Mouse (Mus musculus) myocyte (in vitro differentiated cells): ENCODE results near the gene 9830107B12Rik. TPM values are rescaled to one million over a fixed set of nuclear protein-coding genes. Genes with fewer than 3 reads are reported as not detected.

ENCODE experiments used
- H3K27me3 ChIP-seq: one replicate; pipeline ENCODE4 v1.6.1; 2011; ENCODE audit not compliant: control insufficient read depth, insufficient read depth, insufficient read length
- H3K36me3 ChIP-seq: one replicate; pipeline ENCODE4 v1.6.1; 2011; ENCODE audit not compliant: control insufficient read depth, insufficient read depth
- H3K4me2 ChIP-seq: one replicate; pipeline ENCODE4 v1.6.1; 2011; ENCODE audit warnings: low read depth, control low read depth
- H3K4me3 ChIP-seq: one replicate; pipeline ENCODE4 v1.5.1; 2011; ENCODE audit warnings: mild to moderate bottlenecking, control low read depth, moderate library complexity
- H3K79me2 ChIP-seq: one replicate; pipeline ENCODE4 v1.6.1; 2011; ENCODE audit not compliant: control insufficient read depth, insufficient read depth
- H3ac ChIP-seq: one replicate; pipeline ENCODE4 v1.6.1; 2011; ENCODE audit not compliant: control insufficient read depth, insufficient read length
- CEBPB ChIP-seq: IDR thresholded peaks from 2 replicates; pipeline ENCODE4 v1.6.1; 2011; ENCODE audit warnings: mild to moderate bottlenecking, moderate library complexity; ENCODE audit not compliant: poor library complexity, insufficient read depth, severe bottlenecking
- E2F4 ChIP-seq: IDR thresholded peaks from one replicate; pipeline ENCODE4 v1.6.1; 2011; ENCODE audit warnings: mild to moderate bottlenecking, control low read depth, moderate library complexity; ENCODE audit not compliant: insufficient read depth
- MAX ChIP-seq: IDR thresholded peaks from one replicate; pipeline ENCODE4 v1.6.1; 2011; ENCODE audit warnings: low read depth, mild to moderate bottlenecking, control low read depth
- MYOD1 ChIP-seq, 3 experiments: IDR thresholded peaks; one replicate each; pipeline ENCODE4 v1.6.1; 2011; ENCODE audit warnings: control low read depth in 2 of 3, low read depth in 2 of 3, mild to moderate bottlenecking in 2 of 3, moderate library complexity in 1 of 3; ENCODE audit not compliant: insufficient read length in 2 of 3, control insufficient read depth in 1 of 3
- MYOG ChIP-seq, 3 experiments: IDR thresholded peaks; one replicate each; pipeline ENCODE4 v1.6.1; 2011; ENCODE audit warnings: control low read depth in 2 of 3, low read depth in 2 of 3, mild to moderate bottlenecking in 2 of 3; ENCODE audit not compliant: insufficient read length in 2 of 3, control insufficient read depth in 1 of 3, insufficient read depth in 1 of 3
- POLR2A ChIP-seq: IDR thresholded peaks from one replicate; pipeline ENCODE4 v1.6.1; 2011; ENCODE audit warnings: low read depth, mild to moderate bottlenecking, control low read depth, moderate library complexity; ENCODE audit not compliant: insufficient read length
- POLR2AphosphoS2 ChIP-seq: IDR thresholded peaks from one replicate; pipeline ENCODE4 v1.6.1; 2011; ENCODE audit warnings: low read depth, control low read depth; ENCODE audit not compliant: insufficient read length
- REST ChIP-seq: IDR thresholded peaks from one replicate; pipeline ENCODE4 v1.6.1; 2011; ENCODE audit warnings: mild to moderate bottlenecking, control low read depth, moderate library complexity; ENCODE audit not compliant: insufficient read depth, insufficient read length
- SRF ChIP-seq: IDR thresholded peaks from one replicate; pipeline ENCODE4 v1.6.1; 2011; ENCODE audit warnings: low read depth; ENCODE audit not compliant: control insufficient read depth, insufficient read length
- TCF12 ChIP-seq: IDR thresholded peaks from one replicate; pipeline ENCODE4 v1.6.1; 2011; ENCODE audit warnings: mild to moderate bottlenecking, control low read depth; ENCODE audit not compliant: poor library complexity, insufficient read depth, severe bottlenecking
- TCF3 ChIP-seq: IDR thresholded peaks from one replicate; pipeline ENCODE4 v1.6.1; 2011; ENCODE audit warnings: low read depth, control low read depth; ENCODE audit not compliant: insufficient read length
- USF1 ChIP-seq: IDR thresholded peaks from one replicate; pipeline ENCODE4 v1.6.1; 2011; ENCODE audit warnings: low read depth, mild to moderate bottlenecking, control low read depth, moderate library complexity
- polyA plus RNA-seq: library from polyadenylated mRNA; unstranded; fragments of >200 nt; fragmentation: generic; extraction: Trizol; gene quantifications from one replicate; pipeline ENCODE4 v1.2.1, GENCODE M21; 2012; ENCODE audit warnings: missing spikeins

Gene 9830107B12Rik
- polyA plus RNA-seq, 1 experiment, result not detected

DNA sequence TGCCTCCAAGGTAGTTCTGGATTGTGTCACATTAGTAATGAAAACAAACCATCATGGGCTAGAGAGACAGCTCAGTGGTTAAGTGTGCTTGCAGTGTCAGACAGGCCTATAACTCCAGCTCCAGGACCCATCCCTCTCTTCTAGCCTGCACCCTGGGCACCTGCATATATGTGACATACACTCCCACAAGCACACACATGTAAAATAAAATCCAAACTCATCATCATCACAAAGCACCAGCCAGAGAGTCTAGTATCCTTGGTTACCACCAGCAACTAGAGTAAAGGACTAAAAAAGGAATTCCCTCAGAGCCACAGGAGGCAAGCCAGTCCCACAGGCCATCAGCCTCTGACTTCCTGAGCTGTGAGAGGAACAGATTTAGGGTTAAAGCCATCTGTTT, 57.0 kb downstream of the 9830107B12Rik start, which contains the start of gene 1700067P10Rik:
Gene 1700067P10Rik (plus strand): TSS at position 301 of the 400 bp plus-strand sequence.
- no peak for TF ChIP-seq MYOD1 (IDR thresholded peaks at IDR 0.05; ENCODE audit: control insufficient read depth in 1 of 3, insufficient read length in 2 of 3, low read depth in 2 of 3)
- TF ChIP-seq POLR2A, result no peak
- no peak for TF ChIP-seq TCF3
- no peak for TF ChIP-seq USF1
- no peak for TF ChIP-seq MYOG (IDR thresholded peaks at IDR 0.05; ENCODE audit: control insufficient read depth in 1 of 3, insufficient read depth in 1 of 3, insufficient read length in 2 of 3, low read depth in 2 of 3)
- no peak for TF ChIP-seq MAX
- no peak for TF ChIP-seq REST
- no peak for TF ChIP-seq E2F4
- peaks cover 5% of the 10 kb centered on the region for H3K27me3 ChIP-seq
- no peak within 1 kb of the TSS for H3K4me3 ChIP-seq
- H3ac ChIP-seq, result no peak within 1 kb of the TSS
- no peak within 1 kb of the TSS for H3K4me2 ChIP-seq
- H3K36me3 ChIP-seq, result no peaks in the 10 kb centered on the region
- H3K79me2 ChIP-seq, result no peaks in the 10 kb centered on the region

DNA sequence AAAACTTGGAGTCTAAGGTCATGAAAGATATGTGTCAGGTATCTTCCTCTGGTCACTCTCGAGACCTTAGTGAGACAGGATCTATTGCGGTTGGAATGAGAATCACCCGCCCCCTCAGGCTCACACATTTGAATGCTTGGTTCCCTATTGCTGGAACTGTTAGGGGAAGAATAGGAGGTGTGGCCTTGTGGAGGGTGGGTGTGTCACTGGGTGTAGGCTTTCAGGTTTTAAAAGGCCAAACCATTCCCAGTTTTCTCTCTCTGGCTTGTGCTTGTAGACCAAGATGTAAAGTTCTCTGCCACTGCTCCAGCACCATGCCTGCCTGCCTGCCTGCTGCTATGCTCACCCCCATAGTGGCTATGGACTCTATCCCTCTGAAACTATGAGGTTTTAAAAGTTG, 65.4 kb downstream of the 9830107B12Rik start:
- Histone ChIP-seq H3K4me2 (no peak overlapping the region), H3ac (no peak overlapping the region), H3K27me3 (no peaks in the 10 kb centered on the region), H3K36me3 (no peaks in the 10 kb centered on the region), H3K4me3 (no peak overlapping the region), H3K79me2 (no peaks in the 10 kb centered on the region)
- TF ChIP-seq E2F4 (no peak), SRF (no peak), MYOG (IDR thresholded peaks at IDR 0.05; ENCODE audit: control insufficient read depth in 1 of 3, insufficient read depth in 1 of 3, insufficient read length in 2 of 3, low read depth in 2 of 3) (no peak), MYOD1 (IDR thresholded peaks at IDR 0.05; ENCODE audit: control insufficient read depth in 1 of 3, insufficient read length in 2 of 3, low read depth in 2 of 3) (no peak), TCF12 (no peak), POLR2A (no peak), POLR2AphosphoS2 (no peak), REST (no peak), CEBPB (no peak), TCF3 (no peak)

Other genes with a start within 250 kb of the 9830107B12Rik start
- gene Foxp4, start 221.6 kb downstream of the 9830107B12Rik start, polyA plus RNA-seq, result 24.7 TPM
- not detected for gene 1700122O11Rik, start 108.0 kb downstream of the 9830107B12Rik start, polyA plus RNA-seq
- gene 1700067P10Rik, start 56.9 kb downstream of the 9830107B12Rik start, polyA plus RNA-seq, result not detected
- gene A530064D06Rik, start 21.0 kb upstream of the 9830107B12Rik start, polyA plus RNA-seq, result not detected
- gene Trem1, start 86.5 kb upstream of the 9830107B12Rik start, polyA plus RNA-seq, result not detected
- gene Trem3, start 101.5 kb upstream of the 9830107B12Rik start, polyA plus RNA-seq, result 2.4 TPM
- not detected for gene Treml4, start 118.0 kb upstream of the 9830107B12Rik start, polyA plus RNA-seq
- gene Treml2, start 153.2 kb upstream of the 9830107B12Rik start, polyA plus RNA-seq, result not detected
- gene B430306N03Rik, start 169.9 kb upstream of the 9830107B12Rik start, polyA plus RNA-seq, result not detected
- gene Trem2, start 200.1 kb upstream of the 9830107B12Rik start, polyA plus RNA-seq, result 0.04 TPM
- 0.22 TPM for gene Treml1, start 213.6 kb upstream of the 9830107B12Rik start, polyA plus RNA-seq